Mouse (Mus musculus): ENCODE measurements at regions not wholly inside any gene's neighbourhood (a gene's known extent, or its start where the extent isn't known, plus 50 kb on each side); places are given as distances from the start of the nearest gene placed in this dataset.

DNA sequence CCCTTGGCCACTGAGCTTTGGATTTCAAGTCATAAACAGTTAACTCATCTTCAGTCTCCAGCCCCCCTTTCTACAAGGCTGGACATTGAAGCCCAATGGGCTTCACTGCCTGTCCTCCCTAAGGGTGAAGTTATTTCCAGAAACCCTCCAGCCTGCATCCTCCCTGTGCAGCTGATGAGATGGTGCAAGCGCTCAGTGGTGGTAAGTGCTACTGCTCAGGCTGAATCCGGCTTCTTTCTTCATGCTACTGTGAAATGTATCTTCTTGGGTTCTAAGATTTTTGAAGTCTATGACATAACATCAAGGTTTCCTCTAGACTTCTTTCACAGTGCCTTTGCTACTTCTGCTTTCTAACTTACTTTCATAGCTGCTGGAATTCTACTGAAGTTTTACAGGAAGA, 237.9 kb upstream of the Foxq1 start:
- no peak for TF ChIP-seq CTCF (IDR thresholded peaks at IDR 0.05; ENCODE audit: borderline replicate concordance, extremely low read depth, insufficient read depth, insufficient read length)
- no peak for TF ChIP-seq POLR2A (IDR thresholded peaks at IDR 0.05; ENCODE audit: borderline replicate concordance, extremely low read depth, insufficient read depth, insufficient read length, poor library complexity, severe bottlenecking)

All from brain, embryonic 14.5 days (tissue).